8 mouse cellular contexts compared by ENCODE assay signal in the genomic region with DNA sequence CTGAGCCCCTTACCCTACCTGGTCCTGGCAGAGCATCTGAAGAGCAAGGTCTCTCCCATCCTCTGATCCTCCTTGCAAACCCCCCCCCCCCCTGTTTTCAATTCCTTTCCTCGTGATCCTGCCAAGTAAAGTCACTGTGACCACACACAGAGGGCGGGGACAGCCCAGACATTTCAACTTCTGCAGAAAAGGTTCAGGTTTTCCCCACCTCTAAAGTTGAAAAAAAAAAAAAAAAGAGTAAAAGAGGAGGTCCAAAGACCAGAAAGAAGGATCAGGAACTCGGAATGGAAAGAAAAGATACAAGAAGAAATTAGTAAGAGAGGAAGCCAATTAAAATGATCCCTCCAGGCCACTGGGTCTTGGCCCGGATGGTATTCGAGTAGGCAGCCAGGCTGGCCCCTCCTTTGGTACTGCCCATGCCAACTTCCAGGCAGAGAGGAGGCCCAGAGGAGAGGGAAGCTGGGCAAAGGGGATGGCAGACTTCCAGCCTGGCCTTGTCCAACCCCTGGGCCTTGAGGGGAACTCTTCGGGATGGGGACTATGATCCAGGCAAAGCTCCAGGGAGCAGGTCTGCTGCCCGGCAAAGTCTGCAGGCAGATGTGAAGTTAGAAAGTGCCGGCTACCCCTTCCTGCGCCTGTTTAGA. TPM values are rescaled to one million over a fixed set of nuclear protein-coding genes. Genes with fewer than 3 reads are reported as not detected.
DNase-seq lines count a peak whose midpoint lies in the region; ATAC-seq and TF ChIP-seq lines count a peak whose summit lies in the region.

Gene Stat5a, plus strand, starts transcription at position 417 of the 644 bp plus-strand sequence.

- no peak for TF ChIP-seq POLR2A in thymus, adult 2 months (IDR thresholded peaks at IDR 0.05; ENCODE audit: control insufficient read depth, extremely low read depth, insufficient read depth, low read length, poor library complexity)

- peak within 1 kb of the TSS; percentile 73 for H3K4me2 ChIP-seq in embryonic facial prominence, embryonic 14.5 days (ENCODE audit: low read depth, low read length)
- peak within 1 kb of the TSS; percentile 96 for H3K4me2 ChIP-seq in heart, embryonic 12.5 days
- peak within 1 kb of the TSS; percentile 58 for H3K4me2 ChIP-seq in kidney, embryonic 14.5 days (replicated peaks; ENCODE audit: low read depth, low read length)
- peak within 1 kb of the TSS; percentile 93 for H3K4me2 ChIP-seq in liver, embryonic 15.5 days
- H3K4me2 ChIP-seq in neural tube, embryonic 13.5 days: peak within 1 kb of the TSS; percentile 61

- H3K9me3 ChIP-seq in embryonic facial prominence, embryonic 14.5 days (ENCODE audit: control insufficient read depth, low read length): no peaks in the 10 kb centered on the region
- no peaks in the 10 kb centered on the region for H3K9me3 ChIP-seq in heart, embryonic 12.5 days (replicated peaks)
- H3K9me3 ChIP-seq in kidney, embryonic 14.5 days (ENCODE audit: control insufficient read depth, low read length): no peaks in the 10 kb centered on the region
- no peaks in the 10 kb centered on the region for H3K9me3 ChIP-seq in liver, embryonic 15.5 days (replicated peaks)
- H3K9me3 ChIP-seq in neural tube, embryonic 13.5 days: no peaks in the 10 kb centered on the region

- no peaks in the 10 kb centered on the region for H3K27me3 ChIP-seq in thymus, adult 2 months (ENCODE audit: control insufficient read depth, insufficient read depth, low read length)
- peaks cover 4% of the 10 kb centered on the region for H3K27me3 ChIP-seq in embryonic facial prominence, embryonic 14.5 days (replicated peaks; ENCODE audit: control insufficient read depth, insufficient read depth, low read length)
- H3K27me3 ChIP-seq in heart, embryonic 12.5 days (replicated peaks): peaks cover 62% of the 10 kb centered on the region
- peaks cover 15% of the 10 kb centered on the region; the same call in 1 of the 2 replicates for H3K27me3 ChIP-seq in kidney, embryonic 14.5 days (ENCODE audit: control insufficient read depth, insufficient read depth, low read length)
- H3K27me3 ChIP-seq in liver, embryonic 15.5 days: peaks cover 18% of the 10 kb centered on the region
- peaks cover 90% of the 10 kb centered on the region for H3K27me3 ChIP-seq in neural tube, embryonic 13.5 days

- no peak for DNase-seq in thymus, adult 2 months
- no peak for DNase-seq in thymus, postnatal 4 days
- DNase-seq in embryonic facial prominence, embryonic 14.5 days (ENCODE audit: low spot score): no peak
- DNase-seq in natural killer cell, adult 2 months (ENCODE audit: low spot score in 2 of 2): no peak

- peaks cover 35% of the 10 kb centered on the region for H3K4me1 ChIP-seq in thymus, adult 2 months (replicated peaks; ENCODE audit: control insufficient read depth, insufficient read depth, low read length)
- peaks cover 7% of the 10 kb centered on the region; the same call in 1 of the 2 replicates for H3K4me1 ChIP-seq in embryonic facial prominence, embryonic 14.5 days (ENCODE audit: control insufficient read depth, insufficient read depth, low read length)
- H3K4me1 ChIP-seq in heart, embryonic 12.5 days (replicated peaks): peaks cover 23% of the 10 kb centered on the region
- H3K4me1 ChIP-seq in kidney, embryonic 14.5 days (ENCODE audit: control insufficient read depth, insufficient read depth, low read length): no peaks in the 10 kb centered on the region
- peaks cover 56% of the 10 kb centered on the region for H3K4me1 ChIP-seq in liver, embryonic 15.5 days (replicated peaks)
- H3K4me1 ChIP-seq in neural tube, embryonic 13.5 days (replicated peaks): peaks cover 15% of the 10 kb centered on the region

- peak within 1 kb of the TSS; percentile 64 for H3K9ac ChIP-seq in embryonic facial prominence, embryonic 14.5 days (ENCODE audit: low read depth, low read length)
- peak within 1 kb of the TSS; percentile 83 for H3K9ac ChIP-seq in heart, embryonic 12.5 days
- peak within 1 kb of the TSS; percentile 54 for H3K9ac ChIP-seq in kidney, embryonic 14.5 days (ENCODE audit: low read depth, low read length)
- peak within 1 kb of the TSS; percentile 68 for H3K9ac ChIP-seq in liver, embryonic 15.5 days
- peak within 1 kb of the TSS; percentile 65 for H3K9ac ChIP-seq in neural tube, embryonic 13.5 days

- TF ChIP-seq CTCF in thymus, adult 2 months (IDR thresholded peaks at IDR 0.05; ENCODE audit: borderline replicate concordance, control insufficient read depth, extremely low read depth, insufficient read depth, low read length, poor library complexity): no peak

- 0 out of 2 replicates have a peak, but pooled peaks cover 2% of the 10 kb centered on the region for H3K36me3 ChIP-seq in thymus, adult 2 months (ENCODE audit: control insufficient read depth, insufficient read depth, low read length)
- H3K36me3 ChIP-seq in embryonic facial prominence, embryonic 14.5 days (ENCODE audit: control insufficient read depth, insufficient read depth, low read length): no peaks in the 10 kb centered on the region
- H3K36me3 ChIP-seq in heart, embryonic 12.5 days: no peaks in the 10 kb centered on the region
- no peaks in the 10 kb centered on the region for H3K36me3 ChIP-seq in kidney, embryonic 14.5 days (ENCODE audit: control insufficient read depth, insufficient read depth, low read length)
- 0 out of 2 replicates have a peak, but pooled peaks cover 5% of the 10 kb centered on the region for H3K36me3 ChIP-seq in liver, embryonic 15.5 days (replicated peaks)
- H3K36me3 ChIP-seq in neural tube, embryonic 13.5 days: no peaks in the 10 kb centered on the region

- H3K4me3 ChIP-seq in thymus, adult 2 months (ENCODE audit: control insufficient read depth, insufficient read depth, low read length): peak within 1 kb of the TSS; percentile 52
- peak within 1 kb of the TSS; percentile 51 for H3K4me3 ChIP-seq in embryonic facial prominence, embryonic 14.5 days (ENCODE audit: low read depth, low read length)
- H3K4me3 ChIP-seq in heart, embryonic 12.5 days: peak within 1 kb of the TSS; percentile 74
- peak within 1 kb of the TSS; percentile 51 for H3K4me3 ChIP-seq in kidney, embryonic 14.5 days (ENCODE audit: low read length)
- H3K4me3 ChIP-seq in liver, embryonic 15.5 days (replicated peaks): peak within 1 kb of the TSS; percentile 65
- H3K4me3 ChIP-seq in neural tube, embryonic 13.5 days: peak within 1 kb of the TSS; percentile 42

- ATAC-seq in embryonic facial prominence, embryonic 14.5 days (ENCODE audit: low read depth): no peak
- ATAC-seq in heart, embryonic 12.5 days (ENCODE audit: insufficient number of reproducible peaks, low FRiP score): no peak
- no peak for ATAC-seq in kidney, embryonic 14.5 days (ENCODE audit: low FRiP score, low TSS enrichment)
- ATAC-seq in liver, embryonic 15.5 days (ENCODE audit: insufficient read depth): no peak
- ATAC-seq in neural tube, embryonic 13.5 days (ENCODE audit: low read depth): no peak

- WGBS in thymus, adult 2 months: 79% methylated on average over 9 of the region's 9 CpGs
- 50% methylated on average over 9 of the region's 9 CpGs for WGBS in embryonic facial prominence, embryonic 14.5 days
- 53% methylated on average over 9 of the region's 9 CpGs for WGBS in heart, embryonic 12.5 days
- 54% methylated on average over 9 of the region's 9 CpGs for WGBS in kidney, embryonic 14.5 days
- 61% methylated on average over 9 of the region's 9 CpGs for WGBS in liver, embryonic 15.5 days (ENCODE audit: insufficient replicate concordance)
- 64% methylated on average over 9 of the region's 9 CpGs for WGBS in neural tube, embryonic 13.5 days

- peak within 1 kb of the TSS; percentile 46; the same call in 1 of the 2 replicates for H3K27ac ChIP-seq in thymus, adult 2 months (ENCODE audit: control insufficient read depth, insufficient read depth, low read length)
- H3K27ac ChIP-seq in embryonic facial prominence, embryonic 14.5 days (replicated peaks; ENCODE audit: low read depth, low read length): no peak within 1 kb of the TSS
- peak within 1 kb of the TSS; percentile 37; the same call in 1 of the 2 replicates for H3K27ac ChIP-seq in heart, embryonic 12.5 days (ENCODE audit: poor library complexity, severe bottlenecking)
- no peak within 1 kb of the TSS for H3K27ac ChIP-seq in kidney, embryonic 14.5 days (ENCODE audit: low read depth, low read length)
- peak within 1 kb of the TSS; percentile 66 for H3K27ac ChIP-seq in liver, embryonic 15.5 days (replicated peaks)
- no peak within 1 kb of the TSS for H3K27ac ChIP-seq in neural tube, embryonic 13.5 days (replicated peaks)

RNA-seq across cellular contexts. Expression of gene Stat5a, which starts in this region (rescaled TPM):
- polyA plus RNA-seq in thymus, adult 2 months (2012; rRNA removed): 136 and 161 TPM in 2 replicates
- 8.2 and 9.2 TPM in 2 replicates for polyA plus RNA-seq in embryonic facial prominence, embryonic 14.5 days (2014; fragmentation: Nextera tagmentation; extraction: Ambion mirVana)
- 6.6 and 8.3 TPM in 2 replicates for polyA plus RNA-seq in heart, embryonic 12.5 days (2016; fragmentation: Nextera tagmentation; extraction: Ambion mirVana)
- polyA plus RNA-seq in kidney, embryonic 14.5 days (2014; fragmentation: Nextera tagmentation; extraction: Ambion mirVana): 2.0 and 3.0 TPM in 2 replicates
- 8.2 and 8.7 TPM in 2 replicates for polyA plus RNA-seq in liver, embryonic 15.5 days (2015; fragmentation: Nextera tagmentation; extraction: Ambion mirVana)
- 1.6 and 1.9 TPM in 2 replicates for polyA plus RNA-seq in neural tube, embryonic 13.5 days (2015; fragmentation: Nextera tagmentation; extraction: Ambion mirVana)

Comparison
In these comparisons a context has a peak if more than half of its experiments do, and no peak if none do; other contexts are left out.
1. RNA of gene Stat5a (polyA plus RNA-seq): 136 to 161 TPM in thymus, adult 2 months; 8.2 to 9.2 TPM in embryonic facial prominence, embryonic 14.5 days, 8.2 to 8.7 TPM in liver, embryonic 15.5 days, 6.6 to 8.3 TPM in heart, embryonic 12.5 days, 2.0 to 3.0 TPM in kidney, embryonic 14.5 days and 1.6 to 1.9 TPM in neural tube, embryonic 13.5 days; every median in the first group is over 10 times any median in the second.
2. H3K27ac ChIP-seq: peak in thymus, adult 2 months (single experiment), heart, embryonic 12.5 days (single experiment) and liver, embryonic 15.5 days (single experiment); none in embryonic facial prominence, embryonic 14.5 days (single experiment), kidney, embryonic 14.5 days (single experiment) and neural tube, embryonic 13.5 days (single experiment).
3. Peak in every context shown above with its lines, with median percentiles within 50 percentile points of each other: H3K4me3 ChIP-seq, H3K4me2 ChIP-seq and H3K9ac ChIP-seq.